Mouse (Mus musculus): ENCODE data around the gene Mapk8ip2.

DNA sequence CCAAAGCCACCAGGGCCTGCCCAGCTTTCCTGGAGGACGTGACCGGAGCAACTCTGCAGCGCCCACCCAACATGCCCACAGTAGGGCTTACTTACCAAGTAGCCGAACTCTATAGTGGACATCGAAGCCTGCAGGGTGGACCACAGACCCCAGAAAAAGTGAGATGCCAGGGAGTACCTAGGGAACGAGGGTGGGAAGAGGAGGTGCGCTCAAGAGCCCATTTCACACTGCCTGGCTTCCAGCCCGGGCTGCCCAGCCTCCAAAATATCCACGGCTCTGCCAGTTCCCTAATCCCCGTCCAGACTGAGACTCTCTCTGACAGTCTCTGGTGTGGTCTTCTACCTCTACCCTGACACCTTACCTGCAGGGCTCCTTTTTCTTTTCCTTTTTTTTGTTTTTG lies 27.0 kb upstream of the Mapk8ip2 start:
- TF ChIP-seq GATA1 (IDR thresholded peaks at IDR 0.05; ENCODE audit: low read length) (no peak), TAL1 (IDR thresholded peaks at IDR 0.05; ENCODE audit: low read length) (no peak)
